Mouse (Mus musculus) hematopoietic stem cell, adult 5-6 weeks (primary cell): ENCODE results near the gene Fcrl1. TPM values are rescaled to one million over a fixed set of nuclear protein-coding genes. Genes with fewer than 3 reads are reported as not detected.

Experiments
- ATAC-seq, 2 experiments: fragments of 125-278 bp in 1 of 2; replicated peaks in 1 of 2; 2 replicates each; pipeline ENCODE4 v1.8.0; 2016 to 2017; ENCODE audit warnings: inconsistent platforms in 2 of 2, mild to moderate bottlenecking in 2 of 2, moderate number of reproducible peaks in 2 of 2, low read depth in 1 of 2, moderate TSS enrichment in 1 of 2; ENCODE audit not compliant: low FRiP score in 2 of 2, poor library complexity in 2 of 2, severe bottlenecking in 2 of 2, insufficient read depth in 1 of 2, low TSS enrichment in 1 of 2
- total RNA-seq: library from RNA; stranded (forward); fragments of 172-1452, 232-1000 nt; gene quantifications from 2 replicates; pipeline ENCODE4 v1.2.3, GENCODE M21; 2017

Gene Fcrl1
- total RNA-seq, 1 experiment from 2014 or later, result 3.7 TPM

- no peak for ATAC-seq
Observed at GRCm38 (mm10) chr3:87399906-87400305, 23.7 kb downstream of the Fcrl1 start.

- ATAC-seq, result peak; percentile 90 to 94
Observed at GRCm38 (mm10) chr3:87401321-87401720, 25.1 kb downstream of the Fcrl1 start.

- ATAC-seq, result peak; percentile 84 to 85
Observed at GRCm38 (mm10) chr3:87408171-87408570, 32.0 kb downstream of the Fcrl1 start.

GRCm38 (mm10) chr3:87409196-87409935 is 33.2 kb downstream of the Fcrl1 start:
- ATAC-seq, result no peak

GRCm38 (mm10) chr3:87410605-87411004 is 34.4 kb downstream of the Fcrl1 start:
- ATAC-seq, result no peak

GRCm38 (mm10) chr3:87411150-87411549 is 35.0 kb downstream of the Fcrl1 start:
- peak; percentile 38 to 70; a peak in 3 of 4 replicates for ATAC-seq

GRCm38 (mm10) chr3:87420645-87421044 is 44.5 kb downstream of the Fcrl1 start:
- no peak for ATAC-seq

- ATAC-seq, result no peak
Observed at GRCm38 (mm10) chr3:87422386-87422910, 46.3 kb downstream of the Fcrl1 start.

- ATAC-seq, result no peak
Observed at GRCm38 (mm10) chr3:87435479-87435878, 59.3 kb downstream of the Fcrl1 start, which contains the start of gene Fcrl5. Fcrl5 (plus strand) TSS chr3:87435773.

GRCm38 (mm10) chr3:87440586-87440985 is 64.4 kb downstream of the Fcrl1 start:
- no peak for ATAC-seq

GRCm38 (mm10) chr3:87443968-87444367 is 67.8 kb downstream of the Fcrl1 start:
- no peak for ATAC-seq

Other genes with a start within 250 kb of the Fcrl1 start
- under 0.01 and 0.15 TPM in 2 replicates for gene Kirrel, start 201.6 kb upstream of the Fcrl1 start, total RNA-seq
- not detected in 2 replicates for gene Fcrls, start 112.6 kb upstream of the Fcrl1 start, total RNA-seq
- 0.74 and 2.1 TPM in 2 replicates for gene Cd5l, start 18.5 kb upstream of the Fcrl1 start, total RNA-seq
- gene Fcrl5, start 59.4 kb downstream of the Fcrl1 start, total RNA-seq, result not detected in 2 replicates
- gene Etv3, start 149.0 kb downstream of the Fcrl1 start, total RNA-seq, result 36.5 and 39.0 TPM in 2 replicates
- gene Arhgef11, start 241.2 kb downstream of the Fcrl1 start, total RNA-seq, result 8.5 and 15.1 TPM in 2 replicates